Mouse (Mus musculus): Measurements from ENCODE around the gene Gpr174. TPM values are rescaled to one million over a fixed set of nuclear protein-coding genes. Genes with fewer than 3 reads are reported as not detected.
"Not testable (repeated sequence)": the region's sequence is repeated elsewhere in the genome, so short reads cannot be mapped to it uniquely, and the experiment has no call there.

Gene Gpr174
- polyA plus RNA-seq (2021), result not detected

DNA sequence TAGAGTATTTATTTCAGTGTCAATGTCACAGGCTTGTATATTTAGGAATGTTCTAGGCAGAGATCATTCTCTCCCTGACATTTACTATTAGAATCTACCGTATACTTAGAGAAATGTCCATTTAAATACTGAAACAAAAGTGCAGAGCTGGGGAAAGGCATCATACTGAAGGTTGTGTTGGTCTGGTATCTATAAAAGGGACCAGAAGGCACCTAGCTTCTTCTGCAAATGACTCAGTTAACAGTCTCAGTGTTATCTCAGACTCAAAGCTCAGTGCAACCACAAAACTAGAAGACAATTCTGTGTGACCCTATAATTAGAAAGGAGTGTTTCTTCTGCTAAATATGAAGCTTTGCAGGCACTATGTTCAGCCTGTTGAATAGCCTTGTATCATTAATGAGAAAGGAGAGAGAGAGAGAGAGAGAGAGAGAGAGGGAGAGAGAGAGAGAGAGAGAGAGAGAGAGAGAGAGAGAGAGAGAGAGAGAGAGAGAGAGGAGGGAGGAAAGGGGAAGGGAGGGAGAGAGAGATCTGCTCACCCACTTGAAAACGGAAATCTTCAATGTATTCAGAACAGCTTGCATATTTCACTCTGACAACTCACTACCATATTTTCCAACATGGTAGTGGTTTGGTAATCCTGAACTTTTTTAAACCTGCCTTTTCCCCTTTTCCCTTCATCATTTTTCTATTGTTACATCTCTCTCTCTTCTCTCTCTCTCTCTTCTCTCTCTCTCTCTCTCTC is at the start of gene Gpr174:
Gene Gpr174, plus strand, starts transcription at position 393 of the 742 bp plus-strand sequence.
- TF ChIP-seq CTCF (IDR thresholded peaks at IDR 0.05), result no peak
- ChIA-PET CTCF (no interaction called here), POLR2A (no interaction called here)

DNA sequence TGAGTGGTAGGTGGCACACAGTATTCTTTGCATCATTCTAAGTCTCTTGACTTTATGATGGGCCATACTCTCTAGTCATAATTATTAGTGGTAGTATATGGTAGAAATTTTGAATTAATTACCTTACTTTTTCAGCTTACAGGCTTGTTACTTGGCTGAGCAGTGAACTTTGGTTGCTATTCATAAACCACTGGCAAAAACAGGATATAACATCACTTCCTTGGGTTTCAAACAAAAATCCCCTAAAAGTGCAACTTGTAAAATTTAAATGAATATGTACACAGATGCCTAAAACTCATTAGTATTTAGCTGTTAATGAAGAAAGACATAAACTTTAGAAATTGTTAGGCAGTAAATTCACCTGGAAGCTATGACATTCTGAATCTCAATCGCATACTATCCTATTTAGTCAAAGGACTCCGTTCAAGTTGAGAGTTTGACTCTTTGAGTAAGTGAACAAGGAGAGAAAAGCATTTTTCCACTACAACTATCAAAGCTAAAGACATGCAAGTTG is 38.0 kb upstream of the Gpr174 start:
- CTCF ChIA-PET, result no interaction called here
- no peak for TF ChIP-seq CTCF (IDR thresholded peaks at IDR 0.05)
- POLR2A ChIA-PET, result no interaction called here
- ATAC-seq (no peak), DNase-seq (ENCODE audit: low read depth, low spot score) (no peak)
- in situ Hi-C loops (cut with MboI; ENCODE audit: low pct_unique_long_range_greater_than_20kb), result no loop called here
- H3K27me3 ChIP-seq, result peaks cover 43% of the 10 kb centered on the region

More for the DNA sequence above, at the start of gene Gpr174:
- in situ Hi-C loops (cut with MboI; ENCODE audit: low pct_unique_long_range_greater_than_20kb), result no loop called here
- H3K27me3 ChIP-seq, result peaks cover 67% of the 10 kb centered on the region
- no peak for DNase-seq (ENCODE audit: low read depth, low spot score)
- ATAC-seq, result no peak

GRCm38 (mm10) chrX:107224846-107225245 is 30.8 kb upstream of the Gpr174 start:
- POLR2A ChIA-PET, result no interaction called here
- in situ Hi-C loops (cut with MboI; ENCODE audit: low pct_unique_long_range_greater_than_20kb), result no loop called here
- no peak for TF ChIP-seq CTCF (IDR thresholded peaks at IDR 0.05)

GRCm38 (mm10) chrX:107231214-107231613 is 24.5 kb upstream of the Gpr174 start:
- peak; percentile 21 for TF ChIP-seq CTCF (IDR thresholded peaks at IDR 0.05)
- no peak for DNase-seq (ENCODE audit: low read depth, low spot score)
- ChIA-PET CTCF (no interaction called here), POLR2A (no interaction called here)
- in situ Hi-C loops (cut with MboI; ENCODE audit: low pct_unique_long_range_greater_than_20kb), result no loop called here
- no peak for ATAC-seq
- peaks cover 14% of the 10 kb centered on the region for H3K27me3 ChIP-seq

More at GRCm38 (mm10) chrX:107224846-107225245, 30.8 kb upstream of the Gpr174 start:
- ATAC-seq (no peak), DNase-seq (ENCODE audit: low read depth, low spot score) (no peak)
- CTCF ChIA-PET, result interaction anchor here (1.1 kb wide), 1 partner anchor 13 kb away, joined by 3 read pairs; no protein-coding TSS in a partner anchor
- H3K27me3 ChIP-seq, result peaks cover 38% of the 10 kb centered on the region

DNA sequence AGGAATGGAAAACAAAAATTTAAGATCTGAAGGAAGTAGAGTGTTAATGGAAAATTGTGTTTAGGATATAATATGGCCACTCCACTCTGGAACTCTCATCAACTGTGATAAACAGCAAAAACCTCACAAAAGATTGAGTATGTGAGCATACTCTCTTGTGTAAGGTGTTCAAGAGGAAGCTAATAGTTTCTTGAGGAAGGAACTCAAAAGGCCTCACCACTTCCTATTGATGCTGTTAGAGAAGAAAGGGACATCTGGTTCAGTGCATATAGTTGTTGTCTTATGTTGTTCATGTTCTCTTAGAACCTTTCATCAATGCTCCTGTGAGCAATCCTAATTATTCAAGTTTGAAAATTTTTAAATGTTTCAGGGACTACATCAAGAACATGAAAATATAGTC is 21.0 kb upstream of the Gpr174 start:
- ATAC-seq (no peak), DNase-seq (ENCODE audit: low read depth, low spot score) (no peak)
- CTCF ChIA-PET, result no interaction called here
- in situ Hi-C loops (cut with MboI; ENCODE audit: low pct_unique_long_range_greater_than_20kb), result no loop called here
- peaks cover 17% of the 10 kb centered on the region for H3K27me3 ChIP-seq
- POLR2A ChIA-PET, result no interaction called here
- no peak for TF ChIP-seq CTCF (IDR thresholded peaks at IDR 0.05)

- no peak for DNase-seq (ENCODE audit: low read depth, low spot score)
- ChIA-PET POLR2A (no interaction called here), CTCF (no interaction called here)
- in situ Hi-C loops (cut with MboI; ENCODE audit: low pct_unique_long_range_greater_than_20kb), result no loop called here
- peaks cover 12% of the 10 kb centered on the region for H3K27me3 ChIP-seq
- no peak for TF ChIP-seq CTCF (IDR thresholded peaks at IDR 0.05)
- ATAC-seq, result no peak
Measured at GRCm38 (mm10) chrX:107236461-107236860, 19.2 kb upstream of the Gpr174 start.

- DNase-seq (ENCODE audit: low read depth, low spot score), result no peak
- no peak for ATAC-seq
- ChIA-PET POLR2A (no interaction called here), CTCF (no interaction called here)
- TF ChIP-seq CTCF (IDR thresholded peaks at IDR 0.05), result no peak
- in situ Hi-C loops (cut with MboI; ENCODE audit: low pct_unique_long_range_greater_than_20kb), result no loop called here
- H3K27me3 ChIP-seq, result peaks cover 46% of the 10 kb centered on the region
Measured at GRCm38 (mm10) chrX:107250390-107250789, 5.3 kb upstream of the Gpr174 start.

- peaks cover 50% of the 10 kb centered on the region for H3K27me3 ChIP-seq
- no peak for ATAC-seq
- TF ChIP-seq CTCF (IDR thresholded peaks at IDR 0.05), result no peak
- no peak for DNase-seq (ENCODE audit: low read depth, low spot score)
- in situ Hi-C loops (cut with MboI; ENCODE audit: low pct_unique_long_range_greater_than_20kb), result no loop called here
- POLR2A ChIA-PET, result no interaction called here
- CTCF ChIA-PET, result no interaction called here
Measured at GRCm38 (mm10) chrX:107264619-107265018, 8.9 kb downstream of the Gpr174 start.

- in situ Hi-C loops (cut with MboI; ENCODE audit: low pct_unique_long_range_greater_than_20kb), result no loop called here
- ATAC-seq (no peak), DNase-seq (ENCODE audit: low read depth, low spot score) (no peak)
- ChIA-PET CTCF (no interaction called here), POLR2A (no interaction called here)
- H3K27me3 ChIP-seq, result peaks cover 26% of the 10 kb centered on the region
- TF ChIP-seq CTCF (IDR thresholded peaks at IDR 0.05), result no peak
Measured at GRCm38 (mm10) chrX:107277606-107278005, 21.9 kb downstream of the Gpr174 start.

GRCm38 (mm10) chrX:107284211-107284610 is 28.5 kb downstream of the Gpr174 start:
- POLR2A ChIA-PET, result no interaction called here
- DNase-seq (ENCODE audit: low read depth, low spot score) (no peak), ATAC-seq (no peak)
- CTCF ChIA-PET, result no interaction called here
- in situ Hi-C loops (cut with MboI; ENCODE audit: low pct_unique_long_range_greater_than_20kb), result no loop called here
- peaks cover 55% of the 10 kb centered on the region for H3K27me3 ChIP-seq
- no peak for TF ChIP-seq CTCF (IDR thresholded peaks at IDR 0.05)

DNA sequence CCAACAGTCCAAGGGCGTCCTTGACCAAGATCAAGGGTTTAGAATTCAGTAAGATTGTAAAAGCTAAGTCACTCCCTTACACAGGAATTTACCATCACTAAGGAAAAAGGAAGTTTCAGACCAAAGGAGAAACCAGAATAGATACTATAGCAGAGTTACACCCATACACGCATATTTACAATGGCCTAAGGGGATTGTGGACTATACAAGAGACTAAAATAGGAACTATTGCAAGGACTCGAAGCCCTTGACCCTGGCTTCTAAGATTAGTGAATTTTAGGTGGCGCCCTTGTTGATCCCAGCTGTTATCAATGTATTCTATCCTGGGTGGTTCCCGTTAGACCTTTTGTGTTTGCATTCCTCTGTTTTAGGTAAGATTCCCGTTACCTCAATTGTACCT is 42.2 kb downstream of the Gpr174 start:
- POLR2A ChIA-PET; in situ Hi-C loops (cut with MboI; ENCODE audit: low pct_unique_long_range_greater_than_20kb); ATAC-seq; DNase-seq (ENCODE audit: low read depth, low spot score); CTCF ChIA-PET: not testable (repeated sequence)
- H3K27me3 ChIP-seq, result peaks cover 47% of the 10 kb centered on the region

DNA sequence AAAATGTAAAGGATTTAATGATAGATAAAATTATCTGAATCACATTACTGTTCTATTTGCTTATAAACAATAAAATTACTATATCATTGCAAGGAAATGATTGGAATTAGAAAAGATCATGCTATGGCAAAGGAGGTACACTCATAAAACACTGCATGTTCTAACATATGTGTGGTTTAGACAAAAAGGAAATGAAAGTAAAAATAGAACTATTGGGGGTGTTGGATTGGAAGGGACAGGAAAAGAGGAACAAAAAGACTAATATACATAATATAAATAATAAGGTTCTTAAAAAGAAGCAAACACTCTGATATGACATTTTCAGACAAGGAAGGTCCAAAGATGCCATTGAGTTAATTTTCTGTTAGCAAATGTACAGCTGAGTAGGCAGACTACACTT is 43.1 kb downstream of the Gpr174 start:
- H3K27me3 ChIP-seq, result peaks cover 38% of the 10 kb centered on the region
- ATAC-seq (no peak), DNase-seq (ENCODE audit: low read depth, low spot score) (no peak)
- CTCF ChIA-PET, result no interaction called here
- POLR2A ChIA-PET, result no interaction called here
- no peak for TF ChIP-seq CTCF (IDR thresholded peaks at IDR 0.05)
- in situ Hi-C loops (cut with MboI; ENCODE audit: low pct_unique_long_range_greater_than_20kb), result no loop called here
